Mouse (Mus musculus): ENCODE measurements around the gene Rora.

- TF ChIP-seq POLR2A (IDR thresholded peaks at IDR 0.05; ENCODE audit: low read depth, low read length) = no peak
- no peak for TF ChIP-seq CTCF (IDR thresholded peaks at IDR 0.05; ENCODE audit: extremely low read depth, insufficient read length, insufficient replicate concordance, low read depth, low read length)
These were observed 472.2 kb downstream of the Rora start for GRCm38 (mm10) chr9:69125787-69126161.
